Comparison of ENCODE assay signal across 22 mouse cellular contexts in genomic region chr12:105406008-105406407, GRCm38 (mm10). TPM values are rescaled to one million over a fixed set of nuclear protein-coding genes. Genes with fewer than 3 reads are reported as not detected.
DNase-seq lines count a peak whose midpoint lies in the region; ATAC-seq lines count a peak whose summit lies in the region.
"Had no signal": no experiment of that assay in that cellular context is flagged by ENCODE, and none has a peak within 500 bp of the region (broad histone marks: within the 10 kb centered on the region; RNA-seq: fewer than 3 reads in every experiment).

No protein-coding gene starts in this region.

- no peaks in the 10 kb centered on the region for H3K36me3 ChIP-seq in midbrain, embryonic 11.5 days (ENCODE audit: control insufficient read depth, insufficient read depth, low read length)
- no peaks in the 10 kb centered on the region for H3K36me3 ChIP-seq in midbrain, embryonic 15.5 days (replicated peaks)
- H3K36me3 ChIP-seq: G1E had no signal

- peak; percentile 73 for DNase-seq in midbrain, embryonic 11.5 days (ENCODE audit: low spot score, missing footprints)
- no peak for DNase-seq in left cerebral cortex, postnatal 14 days (ENCODE audit: low spot score in 2 of 2)
- DNase-seq in kidney, adult 11 months: no peak
- DNase-seq: adrenal gland, adult 2 months; adrenal gland, adult 8-10 months; adrenal gland, postnatal 10 days; adrenal gland, postnatal 14 days; adrenal gland, postnatal 25 days; adrenal gland, postnatal 36 days; B cell, adult 2 months; cerebellum, adult 11 months; cerebellum, adult 11-12 months; cerebellum, adult 18-20 months had no signal

- 81% methylated on average over 6 of the region's 6 CpGs for WGBS in midbrain, embryonic 11.5 days
- WGBS in midbrain, embryonic 15.5 days: 84% methylated on average over 6 of the region's 6 CpGs

- H3K4me3 ChIP-seq in midbrain, embryonic 11.5 days (ENCODE audit: low read depth, low read length): no peak overlapping the region
- no peak overlapping the region for H3K4me3 ChIP-seq in midbrain, embryonic 15.5 days

- H3K27me3 ChIP-seq in midbrain, embryonic 11.5 days (ENCODE audit: control insufficient read depth, insufficient read depth, low read length): no peaks in the 10 kb centered on the region
- H3K27me3 ChIP-seq in midbrain, embryonic 15.5 days (replicated peaks): no peaks in the 10 kb centered on the region
- H3K27me3 ChIP-seq: Patski had no signal

- no peak overlapping the region for H3K9ac ChIP-seq in midbrain, embryonic 11.5 days (ENCODE audit: low read length)
- H3K9ac ChIP-seq in midbrain, embryonic 15.5 days: no peak overlapping the region

- intact Hi-C loops in left cerebral cortex, postnatal 14 days (cut with DNase I): no loop called here

- H3K4me2 ChIP-seq in midbrain, embryonic 11.5 days: no peak overlapping the region
- no peak overlapping the region for H3K4me2 ChIP-seq in midbrain, embryonic 15.5 days

- no peak overlapping the region for H3K27ac ChIP-seq in midbrain, embryonic 11.5 days (ENCODE audit: low read depth, low read length)
- no peak overlapping the region for H3K27ac ChIP-seq in midbrain, embryonic 15.5 days

- no peaks in the 10 kb centered on the region for H3K4me1 ChIP-seq in midbrain, embryonic 11.5 days (ENCODE audit: control insufficient read depth, insufficient read depth, low read length)
- H3K4me1 ChIP-seq in midbrain, embryonic 15.5 days: peaks cover 14% of the 10 kb centered on the region; the same call in 1 of the 2 replicates

- ATAC-seq in midbrain, embryonic 11.5 days (ENCODE audit: low FRiP score): no peak
- ATAC-seq in midbrain, embryonic 15.5 days (replicated peaks): no peak
- ATAC-seq in granulocyte monocyte progenitor cell, adult 5-6 weeks (replicated peaks; ENCODE audit: poor library complexity, severe bottlenecking): peak; percentile 25; the same call in 1 of the 2 replicates
- peak; percentile 52; the same call in 1 of the 2 replicates for ATAC-seq in megakaryocyte progenitor cell, adult 5-6 weeks (replicated peaks; ENCODE audit: poor library complexity)
- ATAC-seq: activated CD4-positive, CD25-positive, alpha-beta regulatory T cell, adult 4 months; CD4-positive, CD25-positive, alpha-beta regulatory T cell, adult 4 months; Patski had no signal

- no peaks in the 10 kb centered on the region for H3K9me3 ChIP-seq in midbrain, embryonic 11.5 days (ENCODE audit: control insufficient read depth, low read length)
- no peaks in the 10 kb centered on the region for H3K9me3 ChIP-seq in midbrain, embryonic 15.5 days

RNA-seq across cellular contexts. Expression of gene D430019H16Rik, which starts 47.6 kb away (rescaled TPM):
- polyA plus RNA-seq in midbrain, embryonic 11.5 days (2014; fragmentation: Nextera tagmentation; extraction: Ambion mirVana): 6.4 and 8.1 TPM in 2 replicates
- 15.3 and 15.5 TPM in 2 replicates for polyA plus RNA-seq in midbrain, embryonic 15.5 days (2015; fragmentation: Nextera tagmentation; extraction: Ambion mirVana)
- total RNA-seq in granulocyte monocyte progenitor cell, adult 5-6 weeks (2014; fragmentation: Nextera tagmentation): not detected in 2 replicates
- not detected in 2 replicates for total RNA-seq in granulocyte monocyte progenitor cell, adult 5-6 weeks (2017)
- 0.05 TPM in 1 of 2 replicates, not detected in the other for total RNA-seq in megakaryocyte progenitor cell, adult 5-6 weeks (2015)
- total RNA-seq in megakaryocyte progenitor cell, adult 5-6 weeks (2017): 0.04 TPM in 1 of 2 replicates, not detected in the other
- total RNA-seq in left cerebral cortex, postnatal 14 days (2021): 100 to 1,000 TPM; 118 to 121 TPM
- total RNA-seq: MEL had no signal
- polyA plus RNA-seq: C2C12, G1E had no signal

Comparison
In these comparisons a context has a peak if more than half of its experiments do, and no peak if none do; other contexts are left out.
1. ATAC-seq: peak in granulocyte monocyte progenitor cell, adult 5-6 weeks (single experiment) and megakaryocyte progenitor cell, adult 5-6 weeks (single experiment); none in midbrain, embryonic 11.5 days (single experiment) and midbrain, embryonic 15.5 days (single experiment).
2. RNA of gene D430019H16Rik, which starts 47.6 kb away (total RNA-seq): 118 to 121 TPM in left cerebral cortex, postnatal 14 days; 0.04 to 0.05 TPM in megakaryocyte progenitor cell, adult 5-6 weeks and not detected in granulocyte monocyte progenitor cell, adult 5-6 weeks; every median in the first group is over 100 times any median in the second.